Mouse (Mus musculus) brain, embryonic 14.5 days (tissue): Measurements from ENCODE around the gene Fam43a.

ENCODE experiments used
- CTCF ChIP-seq: fragments of 200-500 bp; IDR thresholded peaks from 2 replicates; pipeline ENCODE4 v1.5.1; 2012; ENCODE audit warnings: inconsistent platforms, mild to moderate bottlenecking, moderate library complexity, borderline replicate concordance; ENCODE audit not compliant: insufficient read depth, insufficient read length; ENCODE audit errors: extremely low read depth
- POLR2A ChIP-seq: fragments of 200-500 bp; IDR thresholded peaks from 2 replicates; pipeline ENCODE4 v1.6.1; 2012; ENCODE audit warnings: mild to moderate bottlenecking, inconsistent platforms, borderline replicate concordance; ENCODE audit not compliant: poor library complexity, insufficient read depth, insufficient read length, severe bottlenecking; ENCODE audit errors: extremely low read depth

DNA sequence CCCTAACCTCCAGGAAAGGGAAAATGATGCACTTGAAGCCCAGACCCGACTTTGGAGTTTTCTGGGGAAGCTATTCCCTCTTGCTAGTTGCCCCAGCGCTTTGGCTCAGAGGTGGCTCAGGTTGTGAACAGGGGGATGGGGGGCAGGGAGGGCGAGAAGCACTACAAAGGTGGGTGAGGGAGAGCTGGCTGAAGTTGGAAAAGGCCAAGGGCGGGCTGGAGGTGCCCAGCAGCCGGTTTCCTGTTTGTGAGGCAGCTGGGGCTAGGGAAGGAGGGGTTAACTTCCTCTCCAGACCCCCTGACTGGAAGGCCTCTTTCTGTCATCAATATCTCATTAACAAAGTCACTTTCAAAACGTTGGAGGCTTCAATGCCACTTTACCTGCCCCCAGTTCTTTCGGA, 2.4 kb downstream of the Fam43a start:
- no peak for TF ChIP-seq POLR2A
- no peak for TF ChIP-seq CTCF
